Mouse (Mus musculus) heart, embryonic 16.5 days (tissue): ENCODE data around the gene Tspear. TPM values are rescaled to one million over a fixed set of nuclear protein-coding genes. Genes with fewer than 3 reads are reported as not detected.
"Not testable (repeated sequence)": the region's sequence is repeated elsewhere in the genome, so short reads cannot be mapped to it uniquely, and the experiment has no call there.

ENCODE experiments used
- ATAC-seq: fragments of 200-750 bp; cut with Nextera tagmentation; replicated peaks from 2 replicates; pipeline ENCODE4 v1.8.0; 2017; ENCODE audit warnings: moderate number of reproducible peaks; ENCODE audit not compliant: insufficient read depth, low FRiP score; ENCODE audit errors: extremely low read depth
- H3K27ac ChIP-seq: fragments of 300-500 bp; sonication (generic); 2 replicates; pipeline ENCODE4 v1.5.1; 2014; ENCODE audit warnings: mild to moderate bottlenecking, low read length, control low read depth, moderate library complexity
- H3K27me3 ChIP-seq: fragments of 300-500 bp; sonication (generic); 2 replicates; pipeline ENCODE4 v1.6.1; 2014; ENCODE audit warnings: low read length, mixed read lengths; ENCODE audit not compliant: control insufficient read depth, insufficient read depth
- H3K36me3 ChIP-seq: fragments of 300-500 bp; sonication (generic); 2 replicates; pipeline ENCODE4 v1.6.1; 2014; ENCODE audit not compliant: control insufficient read depth, insufficient read depth
- H3K4me1 ChIP-seq: fragments of 300-500 bp; sonication (generic); 2 replicates; pipeline ENCODE4 v1.6.1; 2014; ENCODE audit warnings: low read length, mixed read lengths; ENCODE audit not compliant: control insufficient read depth, insufficient read depth
- H3K4me2 ChIP-seq: fragments of 300-500 bp; sonication (generic); 2 replicates; pipeline ENCODE4 v1.6.1; 2014; ENCODE audit warnings: low read depth, mild to moderate bottlenecking, control low read depth, low read length
- H3K4me3 ChIP-seq: fragments of 300-500 bp; sonication (generic); 2 replicates; pipeline ENCODE4 v1.5.1; 2014; ENCODE audit warnings: mild to moderate bottlenecking, control low read depth, low read length
- H3K9ac ChIP-seq: fragments of 300-500 bp; sonication (generic); 2 replicates; pipeline ENCODE4 v1.6.1; 2014; ENCODE audit warnings: low read length, control low read depth
- H3K9me3 ChIP-seq: fragments of 300-500 bp; sonication (generic); replicated peaks from 2 replicates; pipeline ENCODE4 v1.6.1; 2016; ENCODE audit warnings: low read length; ENCODE audit not compliant: control insufficient read depth
- WGBS: fragments of 180-500 bp; shearing (Covaris S2); extraction: QIAGEN DNeasy Blood & Tissue Kit; methylation state at CpG from one replicate; pipeline ENCODE4 v1.1.7; 2014; 5-methylcytosine and 5-hydroxymethylcytosine counted together
- polyA plus RNA-seq: library from polyadenylated mRNA; unstranded; fragments of >200 nt; fragmentation: Nextera tagmentation; extraction: Ambion mirVana; gene quantifications from 2 replicates; pipeline ENCODE4 v1.2.1, GENCODE M21; 2015

Gene Tspear
- polyA plus RNA-seq, 1 experiment from 2014 or later = 0.28 TPM

- H3K27me3 ChIP-seq, H3K27ac ChIP-seq, H3K9ac ChIP-seq, H3K4me2 ChIP-seq, H3K4me3 ChIP-seq, ATAC-seq, H3K9me3 ChIP-seq, H3K4me1 ChIP-seq, H3K36me3 ChIP-seq: not testable (repeated sequence)
- 59% methylated on average over 3 of the region's 3 CpGs for WGBS
Observed at GRCm38 (mm10) chr10:77752312-77752711, 65.9 kb downstream of the Tspear start.

- no peak overlapping the region for H3K27ac ChIP-seq
- H3K9me3 ChIP-seq = no peaks in the 10 kb centered on the region
- ATAC-seq = no peak
- no peaks in the 10 kb centered on the region for H3K4me1 ChIP-seq
- H3K36me3 ChIP-seq = no peaks in the 10 kb centered on the region
- H3K4me2 ChIP-seq = no peak overlapping the region
- no peaks in the 10 kb centered on the region for H3K27me3 ChIP-seq
- no peak overlapping the region for H3K9ac ChIP-seq
- no peak overlapping the region for H3K4me3 ChIP-seq
Observed at GRCm38 (mm10) chr10:77753448-77753847, 67.1 kb downstream of the Tspear start.

GRCm38 (mm10) chr10:77759582-77759981 is 73.2 kb downstream of the Tspear start, which contains the start of gene Gm3233:
Gm3233 (minus strand) TSS chr10:77759682.
- H3K9me3 ChIP-seq, ATAC-seq: not testable (repeated sequence)
- WGBS = no CpG with 5 or more reads among the region's 1 CpGs

GRCm38 (mm10) chr10:77769727-77770126 is 83.4 kb downstream of the Tspear start:
- Histone ChIP-seq H3K9ac (no peak overlapping the region), H3K27ac (no peak overlapping the region), H3K9me3 (no peaks in the 10 kb centered on the region), H3K4me3 (no peak overlapping the region), H3K27me3 (no peaks in the 10 kb centered on the region), H3K4me1 (no peaks in the 10 kb centered on the region), H3K36me3 (no peaks in the 10 kb centered on the region), H3K4me2 (no peak overlapping the region)
- 67% methylated on average over 1 of the region's 1 CpGs for WGBS
- no peak for ATAC-seq

More at GRCm38 (mm10) chr10:77759582-77759981, 73.2 kb downstream of the Tspear start, which contains the start of gene Gm3233:
- H3K4me3 ChIP-seq, H3K36me3 ChIP-seq, H3K27ac ChIP-seq, H3K9ac ChIP-seq, H3K4me1 ChIP-seq, H3K4me2 ChIP-seq, H3K27me3 ChIP-seq: not testable (repeated sequence)

GRCm38 (mm10) chr10:77771225-77771624 is 84.9 kb downstream of the Tspear start, which contains the start of gene Gm3238:
Gm3238 (minus strand) TSS chr10:77771325.
- H3K9me3 ChIP-seq, H3K9ac ChIP-seq, H3K4me2 ChIP-seq, ATAC-seq, H3K27me3 ChIP-seq, H3K27ac ChIP-seq, H3K4me3 ChIP-seq, H3K36me3 ChIP-seq, H3K4me1 ChIP-seq: not testable (repeated sequence)
- WGBS = no CpG with 5 or more reads among the region's 1 CpGs

GRCm38 (mm10) chr10:77772142-77772541 is 85.8 kb downstream of the Tspear start:
- not testable (repeated sequence) for H3K4me3 ChIP-seq, H3K4me1 ChIP-seq, H3K9me3 ChIP-seq, H3K36me3 ChIP-seq, H3K9ac ChIP-seq, H3K27ac ChIP-seq, H3K4me2 ChIP-seq, H3K27me3 ChIP-seq
- WGBS = 40% methylated on average over 1 of the region's 3 CpGs
- peak; percentile 41; the same call in 1 of the 2 replicates for ATAC-seq

GRCm38 (mm10) chr10:77776844-77777243 is 90.5 kb downstream of the Tspear start, which contains the start of gene Gm7138:
Gm7138 (minus strand) TSS chr10:77776944.
- H3K4me3 ChIP-seq, H3K9me3 ChIP-seq, H3K4me1 ChIP-seq, H3K36me3 ChIP-seq, H3K9ac ChIP-seq, ATAC-seq, H3K27me3 ChIP-seq, H3K27ac ChIP-seq, H3K4me2 ChIP-seq: not testable (repeated sequence)
- WGBS = 17% methylated on average over 1 of the region's 1 CpGs

GRCm38 (mm10) chr10:77782442-77782841 is 96.1 kb downstream of the Tspear start, which contains the start of gene Gm3250:
Gm3250 (minus strand) TSS chr10:77782542.
- not testable (repeated sequence) for ATAC-seq, H3K27ac ChIP-seq, H3K36me3 ChIP-seq, H3K27me3 ChIP-seq, H3K9me3 ChIP-seq, H3K4me1 ChIP-seq, H3K4me2 ChIP-seq, H3K9ac ChIP-seq, H3K4me3 ChIP-seq
- WGBS = 50% methylated on average over 1 of the region's 1 CpGs

- not testable (repeated sequence) for H3K4me2 ChIP-seq, H3K4me1 ChIP-seq, H3K9ac ChIP-seq, H3K27ac ChIP-seq, H3K9me3 ChIP-seq, H3K27me3 ChIP-seq, H3K36me3 ChIP-seq, H3K4me3 ChIP-seq
- peak; percentile 73 for ATAC-seq
- 45% methylated on average over 1 of the region's 3 CpGs for WGBS
Observed at GRCm38 (mm10) chr10:77783396-77783795, 97.0 kb downstream of the Tspear start.
